Mouse (Mus musculus) kidney, postnatal 36 days (tissue): ENCODE measurements around the gene Irf7.
"Not testable (repeated sequence)": the region's sequence is repeated elsewhere in the genome, so short reads cannot be mapped to it uniquely, and the experiment has no call there.

ENCODE experiments used
- DNase-seq, 2 experiments: peaks; one replicate each; pipeline ENCODE4 v3.0.0; 2021 to 2022; ENCODE audit warnings: mixed read lengths in 2 of 2

The Irf7 gene

GRCm38 (mm10) chr7:141275356-141275755 is 9.1 kb upstream of the Irf7 start:
- DNase-seq, result no peak

GRCm38 (mm10) chr7:141270631-141271030 is 4.3 kb upstream of the Irf7 start:
- no peak for DNase-seq

GRCm38 (mm10) chr7:141269273-141269545 is 2.9 kb upstream of the Irf7 start:
- DNase-seq, result no peak

- no peak for DNase-seq
Measured at GRCm38 (mm10) chr7:141268466-141269272, 2.4 kb upstream of the Irf7 start.

GRCm38 (mm10) chr7:141265411-141265738 is 906 bp downstream of the Irf7 start:
- no peak for DNase-seq

- DNase-seq, result peak in 1 of 2 experiments; percentile 67
Measured at GRCm38 (mm10) chr7:141264761-141265410, 1.4 kb downstream of the Irf7 start.

- no peak for DNase-seq
Measured at GRCm38 (mm10) chr7:141264041-141264700, 2.1 kb downstream of the Irf7 start.

GRCm38 (mm10) chr7:141263640-141264039 is 2.6 kb downstream of the Irf7 start:
- DNase-seq, result no peak

- DNase-seq, result peak in 1 of 2 experiments; percentile 47
Measured at GRCm38 (mm10) chr7:141261480-141261879, 4.8 kb downstream of the Irf7 start.

GRCm38 (mm10) chr7:141256159-141256558 is 10.1 kb downstream of the Irf7 start:
- no peak for DNase-seq

- DNase-seq, result not testable (repeated sequence)
Measured at GRCm38 (mm10) chr7:141250486-141250885, 15.8 kb downstream of the Irf7 start.

GRCm38 (mm10) chr7:141231551-141231950 is 34.7 kb downstream of the Irf7 start:
- no peak for DNase-seq

GRCm38 (mm10) chr7:141231111-141231510 is 35.2 kb downstream of the Irf7 start:
- no peak for DNase-seq

GRCm38 (mm10) chr7:141230570-141230969 is 35.7 kb downstream of the Irf7 start:
- no peak for DNase-seq

- no peak for DNase-seq
Measured at GRCm38 (mm10) chr7:141229702-141230101, 36.6 kb downstream of the Irf7 start.

- DNase-seq, result peak; percentile 87 to 95
Measured at GRCm38 (mm10) chr7:141228279-141229067, 37.8 kb downstream of the Irf7 start, which contains the start of gene Phrf1. Phrf1 (plus strand) TSS chr7:141228784.

- no peak for DNase-seq
Measured at GRCm38 (mm10) chr7:141227796-141228195, 38.5 kb downstream of the Irf7 start.

- DNase-seq, result no peak
Measured at GRCm38 (mm10) chr7:141226535-141226934, 39.7 kb downstream of the Irf7 start.

- DNase-seq, result no peak
Measured at GRCm38 (mm10) chr7:141222696-141223215, 43.5 kb downstream of the Irf7 start.

GRCm38 (mm10) chr7:141222126-141222467 is 44.2 kb downstream of the Irf7 start:
- DNase-seq, result no peak

GRCm38 (mm10) chr7:141221249-141222125 is 44.8 kb downstream of the Irf7 start:
- DNase-seq, result peak; percentile 98

GRCm38 (mm10) chr7:141220377-141220776 is 45.9 kb downstream of the Irf7 start:
- DNase-seq, result no peak
